Mouse (Mus musculus): ENCODE measurements around the gene Ddx49. TPM values are rescaled to one million over a fixed set of nuclear protein-coding genes. Genes with fewer than 3 reads are reported as not detected.
A peak's percentile ranks its signal among the peaks of the same experiment; 100 is the strongest.

The Ddx49 gene
- total and polyA plus RNA-seq, 2 experiments from 2014 or later: 43.6 to 47.0 TPM

DNA sequence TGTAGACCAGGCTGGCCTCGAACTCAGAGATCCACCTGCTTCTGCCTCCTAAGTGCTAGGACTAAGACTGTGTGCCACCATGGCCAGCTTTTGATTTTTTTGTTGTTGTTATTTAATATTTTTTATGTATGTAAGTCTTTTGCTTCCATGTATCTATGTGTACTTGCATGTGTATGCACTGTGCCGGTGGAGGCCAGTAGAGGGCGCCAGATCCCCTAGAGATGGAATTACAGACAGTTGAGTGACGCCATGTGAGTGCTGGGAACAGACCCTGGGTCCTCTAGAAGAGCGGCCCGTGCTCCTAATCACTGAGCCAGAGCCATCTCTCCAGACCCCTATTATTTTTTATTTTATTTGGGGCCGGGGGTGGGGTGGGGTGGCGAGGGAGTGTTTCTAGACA lies 15.6 kb downstream of the Ddx49 start:
- Histone ChIP-seq H3K4me3 (ENCODE audit: low read depth, low read length) (no peak overlapping the region), H3K27ac (ENCODE audit: low read depth, low read length) (no peak overlapping the region), H3K4me2 (ENCODE audit: low read depth, low read length, poor library complexity, severe bottlenecking) (no peak overlapping the region), H3K9me3 (ENCODE audit: low read length) (no peaks in the 10 kb centered on the region), H3K9ac (replicated peaks; ENCODE audit: low read length, poor library complexity, severe bottlenecking) (no peak overlapping the region), H3K36me3 (ENCODE audit: insufficient read depth, low read length) (peaks cover 11% of the 10 kb centered on the region), H3K27me3 (ENCODE audit: insufficient read depth, low read length) (no peaks in the 10 kb centered on the region), H3K4me1 (ENCODE audit: insufficient read depth, low read length) (no peaks in the 10 kb centered on the region)
- TF ChIP-seq CTCF (IDR thresholded peaks at IDR 0.05): peak; percentile 32
- WGBS: 90% methylated on average over 8 of the region's 8 CpGs
- no peak for DNase-seq (ENCODE audit: low spot score)
- no peak for ATAC-seq (ENCODE audit: low FRiP score)

DNA sequence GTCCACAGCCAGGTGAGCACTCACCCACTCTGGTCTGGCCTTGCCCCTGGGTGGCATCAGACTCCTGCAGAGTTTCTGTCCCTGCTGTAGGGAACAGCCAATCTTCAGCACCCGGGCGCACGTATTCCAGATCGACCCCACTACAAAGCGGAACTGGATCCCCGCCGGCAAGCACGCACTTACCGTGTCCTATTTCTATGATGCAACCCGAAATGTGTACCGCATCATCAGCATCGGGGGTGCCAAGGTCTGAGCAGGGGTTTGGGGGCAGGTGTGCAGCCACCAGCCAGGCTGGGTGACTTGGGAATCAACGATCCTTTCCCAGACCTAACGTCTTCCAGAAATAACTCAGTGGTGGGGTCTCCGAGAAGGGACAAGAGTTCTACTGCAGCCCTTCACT lies 17.0 kb downstream of the Ddx49 start:
- ATAC-seq (ENCODE audit: low FRiP score): no peak
- H3K27me3 ChIP-seq (ENCODE audit: insufficient read depth, low read length): no peaks in the 10 kb centered on the region
- peaks cover 3% of the 10 kb centered on the region; the same call in 1 of the 2 replicates for H3K36me3 ChIP-seq (ENCODE audit: insufficient read depth, low read length)
- TF ChIP-seq CTCF (IDR thresholded peaks at IDR 0.05): no peak
- H3K4me3 ChIP-seq (ENCODE audit: low read depth, low read length): no peak overlapping the region
- H3K9ac ChIP-seq (replicated peaks; ENCODE audit: low read length, poor library complexity, severe bottlenecking): no peak overlapping the region
- DNase-seq (ENCODE audit: low spot score): no peak
- no peaks in the 10 kb centered on the region for H3K4me1 ChIP-seq (ENCODE audit: insufficient read depth, low read length)
- no peak overlapping the region for H3K27ac ChIP-seq (ENCODE audit: low read depth, low read length)
- WGBS: 96% methylated on average over 15 of the region's 15 CpGs
- no peaks in the 10 kb centered on the region for H3K9me3 ChIP-seq (ENCODE audit: low read length)
- no peak overlapping the region for H3K4me2 ChIP-seq (ENCODE audit: low read depth, low read length, poor library complexity, severe bottlenecking)

DNA sequence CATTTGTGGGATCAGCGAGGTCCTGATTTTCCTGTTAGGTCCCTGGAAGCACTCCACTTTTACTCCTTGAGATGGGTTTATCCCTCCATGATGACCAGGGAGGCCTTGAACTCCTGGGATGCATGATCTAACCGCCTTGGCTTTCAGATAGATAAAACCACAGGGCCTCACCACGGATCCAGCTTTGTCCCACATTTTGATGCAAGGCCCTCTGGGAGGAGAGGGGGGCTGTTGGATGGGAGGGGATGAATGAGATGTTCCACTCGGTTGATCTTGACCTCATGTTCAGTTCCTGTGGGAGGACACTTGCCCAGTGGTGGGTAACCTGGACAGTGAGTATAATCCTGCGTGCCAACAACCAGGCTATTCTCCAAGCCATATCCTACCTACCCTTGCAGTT lies 17.9 kb downstream of the Ddx49 start:
- no peak for TF ChIP-seq CTCF (IDR thresholded peaks at IDR 0.05)
- no peaks in the 10 kb centered on the region for H3K4me1 ChIP-seq (ENCODE audit: insufficient read depth, low read length)
- no peak overlapping the region for H3K4me2 ChIP-seq (ENCODE audit: low read depth, low read length, poor library complexity, severe bottlenecking)
- no peak overlapping the region for H3K9ac ChIP-seq (replicated peaks; ENCODE audit: low read length, poor library complexity, severe bottlenecking)
- H3K4me3 ChIP-seq (ENCODE audit: low read depth, low read length): no peak overlapping the region
- DNase-seq (ENCODE audit: low spot score): no peak
- no peak overlapping the region for H3K27ac ChIP-seq (ENCODE audit: low read depth, low read length)
- WGBS: 59% methylated on average over 5 of the region's 5 CpGs
- H3K27me3 ChIP-seq (ENCODE audit: insufficient read depth, low read length): no peaks in the 10 kb centered on the region
- no peaks in the 10 kb centered on the region for H3K9me3 ChIP-seq (ENCODE audit: low read length)
- ATAC-seq (ENCODE audit: low FRiP score): no peak
- peaks cover 3% of the 10 kb centered on the region; the same call in 1 of the 2 replicates for H3K36me3 ChIP-seq (ENCODE audit: insufficient read depth, low read length)

DNA sequence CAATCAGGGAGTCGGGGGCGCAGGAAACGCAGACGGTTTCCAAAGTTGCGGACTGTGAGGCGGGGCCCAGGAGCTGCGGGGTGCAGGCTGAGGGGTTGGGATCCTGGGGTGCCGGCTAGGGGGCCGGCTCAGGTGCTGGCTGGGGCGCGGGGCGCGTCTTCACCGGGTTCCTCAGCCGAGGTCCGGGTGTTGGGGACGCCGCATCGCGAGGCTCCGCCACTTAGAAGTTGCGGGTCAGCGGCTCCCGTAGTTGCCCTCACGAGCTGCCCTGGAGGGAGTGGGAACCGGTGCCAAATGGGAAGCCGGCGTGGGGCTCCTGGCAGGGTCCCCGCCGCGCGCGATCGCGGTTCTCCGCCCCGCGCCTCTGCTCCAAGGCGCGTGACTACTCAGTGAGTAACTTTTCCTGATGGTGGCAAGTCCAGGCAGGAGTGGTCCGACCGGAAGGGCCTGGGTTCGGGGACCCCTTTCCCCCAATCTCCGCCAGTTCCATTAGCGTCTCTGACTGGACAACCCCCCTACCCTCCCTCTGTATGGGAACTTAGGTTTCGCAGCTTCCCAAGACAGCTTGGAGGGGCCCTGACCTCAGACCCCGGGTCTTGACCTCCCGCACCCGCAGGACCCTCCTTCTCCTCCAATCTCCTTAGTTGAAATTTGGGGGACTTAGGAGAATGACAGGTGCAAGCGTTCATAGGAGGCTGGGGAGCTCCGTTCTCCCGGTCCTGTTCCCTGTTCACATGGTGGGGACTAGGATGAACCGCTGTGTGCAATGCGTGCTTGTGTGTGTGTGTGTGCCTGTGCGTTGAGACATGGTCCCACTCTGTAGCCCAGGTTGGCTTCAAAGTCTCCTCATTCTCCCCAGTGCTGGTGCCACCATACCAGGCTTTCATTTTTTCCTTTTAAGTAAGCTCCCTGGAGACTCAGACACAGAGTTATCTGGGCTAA lies 18.9 kb downstream of the Ddx49 start:
- Histone ChIP-seq H3K9ac (replicated peaks; ENCODE audit: low read length, poor library complexity, severe bottlenecking) (peak overlapping the region; percentile 71), H3K9me3 (ENCODE audit: low read length) (no peaks in the 10 kb centered on the region), H3K4me2 (ENCODE audit: low read depth, low read length, poor library complexity, severe bottlenecking) (peak overlapping the region; percentile 92), H3K4me1 (ENCODE audit: insufficient read depth, low read length) (no peaks in the 10 kb centered on the region), H3K36me3 (ENCODE audit: insufficient read depth, low read length) (peaks cover 3% of the 10 kb centered on the region; the same call in 1 of the 2 replicates), H3K27me3 (ENCODE audit: insufficient read depth, low read length) (no peaks in the 10 kb centered on the region), H3K4me3 (ENCODE audit: low read depth, low read length) (peak overlapping the region; percentile 67), H3K27ac (ENCODE audit: low read depth, low read length) (peak overlapping the region; percentile 43)
- DNase-seq (ENCODE audit: low spot score) (peak; percentile 15), ATAC-seq (ENCODE audit: low FRiP score) (peak; percentile 53)
- WGBS: under 1% methylated on average over 52 of the region's 55 CpGs
- no peak for TF ChIP-seq CTCF (IDR thresholded peaks at IDR 0.05)

DNA sequence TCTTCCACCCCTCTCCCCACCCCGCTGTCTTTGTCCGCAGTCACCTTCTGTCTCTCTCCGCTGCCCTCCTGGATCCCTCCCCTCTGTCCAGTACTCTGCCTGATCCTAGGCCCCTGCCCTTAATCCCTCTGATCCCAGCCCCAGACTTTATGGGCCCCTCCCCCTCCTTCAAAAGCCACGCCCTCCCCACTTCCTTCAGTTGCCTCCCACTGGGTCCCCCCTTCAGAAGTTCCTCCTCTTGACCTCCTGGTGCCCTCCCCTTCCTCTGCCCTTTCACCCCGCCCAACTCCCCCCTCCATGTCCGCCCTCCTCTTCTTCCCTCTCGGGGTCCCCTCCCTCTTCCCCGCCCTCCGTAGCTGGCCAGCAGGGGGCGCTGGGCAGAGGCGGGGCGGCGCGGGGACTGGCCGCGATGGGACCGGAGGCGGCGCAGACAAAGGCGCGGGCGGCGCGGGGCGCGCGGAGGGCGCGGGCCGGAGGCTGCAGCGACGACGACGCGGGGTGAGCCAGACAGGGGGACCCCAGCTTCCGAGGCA lies 19.6 kb downstream of the Ddx49 start, which contains the start of gene Homer3:
Homer3 (plus strand) TSS at position 225 of the 533 bp plus-strand sequence.
- peak; percentile 84 for TF ChIP-seq CTCF (IDR thresholded peaks at IDR 0.05)
- peaks cover 3% of the 10 kb centered on the region; the same call in 1 of the 2 replicates for H3K36me3 ChIP-seq (ENCODE audit: insufficient read depth, low read length)
- H3K4me3 ChIP-seq (ENCODE audit: low read depth, low read length): peak within 1 kb of the TSS; percentile 67
- ATAC-seq (ENCODE audit: low FRiP score): peak; percentile 86
- peak; percentile 76 for DNase-seq (ENCODE audit: low spot score)
- WGBS: 0% methylated on average over 31 of the region's 36 CpGs
- H3K27me3 ChIP-seq (ENCODE audit: insufficient read depth, low read length): no peaks in the 10 kb centered on the region
- no peaks in the 10 kb centered on the region for H3K9me3 ChIP-seq (ENCODE audit: low read length)
- H3K4me2 ChIP-seq (ENCODE audit: low read depth, low read length, poor library complexity, severe bottlenecking): peak within 1 kb of the TSS; percentile 92
- H3K27ac ChIP-seq (ENCODE audit: low read depth, low read length): peak within 1 kb of the TSS; percentile 43
- H3K9ac ChIP-seq (replicated peaks; ENCODE audit: low read length, poor library complexity, severe bottlenecking): peak within 1 kb of the TSS; percentile 71
- H3K4me1 ChIP-seq (ENCODE audit: insufficient read depth, low read length): no peaks in the 10 kb centered on the region

DNA sequence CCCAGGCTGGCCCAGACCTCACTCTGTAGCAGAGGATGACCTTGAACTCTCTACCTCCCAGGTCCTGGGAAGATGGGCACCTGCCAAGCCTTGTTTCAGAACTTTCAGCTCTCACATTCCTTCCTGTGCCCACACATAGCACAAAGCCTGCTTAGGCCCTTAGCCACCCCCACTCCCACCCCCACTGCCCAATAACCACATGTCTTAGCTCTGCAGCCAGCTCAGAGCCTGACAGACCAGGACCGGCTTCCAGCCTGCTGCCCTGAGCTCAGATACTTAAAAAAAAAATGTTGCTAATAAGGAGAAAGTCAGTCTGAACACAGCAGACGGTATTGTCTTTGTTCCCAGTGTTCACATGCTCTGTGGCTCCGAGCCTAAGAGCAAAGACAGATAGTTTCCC lies 21.3 kb downstream of the Ddx49 start:
- H3K4me1 ChIP-seq (ENCODE audit: insufficient read depth, low read length): no peaks in the 10 kb centered on the region
- ATAC-seq (ENCODE audit: low FRiP score) (no peak), DNase-seq (ENCODE audit: low spot score) (no peak)
- H3K4me2 ChIP-seq (ENCODE audit: low read depth, low read length, poor library complexity, severe bottlenecking): no peak overlapping the region
- no peak overlapping the region for H3K4me3 ChIP-seq (ENCODE audit: low read depth, low read length)
- no peak overlapping the region for H3K9ac ChIP-seq (replicated peaks; ENCODE audit: low read length, poor library complexity, severe bottlenecking)
- TF ChIP-seq CTCF (IDR thresholded peaks at IDR 0.05): no peak
- no peak overlapping the region for H3K27ac ChIP-seq (ENCODE audit: low read depth, low read length)
- H3K36me3 ChIP-seq (ENCODE audit: insufficient read depth, low read length): peaks cover 2% of the 10 kb centered on the region; the same call in 1 of the 2 replicates
- WGBS: 39% methylated on average over 3 of the region's 3 CpGs
- no peaks in the 10 kb centered on the region for H3K9me3 ChIP-seq (ENCODE audit: low read length)
- H3K27me3 ChIP-seq (ENCODE audit: insufficient read depth, low read length): no peaks in the 10 kb centered on the region
